Mouse (Mus musculus): Measurements from ENCODE around the gene Il15ra. TPM values are rescaled to one million over a fixed set of nuclear protein-coding genes. Genes with fewer than 3 reads are reported as not detected.

Il15ra gene
- polyA plus RNA-seq, 1 experiment from 2014 or later: 1.5 TPM

DNA sequence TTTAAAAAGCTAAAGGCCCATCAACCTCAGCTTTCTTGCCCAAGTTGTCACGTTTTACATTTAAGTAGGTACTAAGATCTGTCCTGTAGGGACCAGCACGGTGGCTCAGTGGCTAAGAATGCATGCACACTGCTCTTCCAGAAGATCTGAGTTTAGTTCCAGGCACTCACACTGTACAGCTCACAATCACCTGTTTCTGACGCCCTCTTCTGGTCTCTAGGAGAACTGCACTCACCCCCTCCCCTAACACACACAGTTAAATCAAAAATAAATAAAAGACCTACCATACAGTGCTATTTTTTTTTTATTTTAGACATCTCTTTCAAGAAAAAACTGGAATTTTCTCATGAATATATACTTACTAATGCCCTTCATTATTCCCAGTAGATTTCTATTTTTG is 32.9 kb upstream of the Il15ra start:
- no peaks in the 10 kb centered on the region for H3K4me1 ChIP-seq (ENCODE audit: control insufficient read depth, insufficient read depth, low read length)
- ATAC-seq (ENCODE audit: low FRiP score, low TSS enrichment): no peak
- no peaks in the 10 kb centered on the region for H3K36me3 ChIP-seq (ENCODE audit: control insufficient read depth, insufficient read depth, low read length)
- 25% methylated on average over 3 of the region's 3 CpGs for WGBS
- H3K9ac ChIP-seq (ENCODE audit: low read depth, low read length): no peak overlapping the region
- peaks cover 4% of the 10 kb centered on the region; the same call in 1 of the 2 replicates for H3K27me3 ChIP-seq (ENCODE audit: control insufficient read depth, insufficient read depth, low read length)
- H3K4me3 ChIP-seq (ENCODE audit: low read length): no peak overlapping the region
- no peak overlapping the region for H3K4me2 ChIP-seq (replicated peaks; ENCODE audit: low read depth, low read length)
- H3K27ac ChIP-seq (ENCODE audit: low read depth, low read length): no peak overlapping the region
- H3K9me3 ChIP-seq (ENCODE audit: control insufficient read depth, low read length): no peaks in the 10 kb centered on the region; the same call in 1 of the 2 replicates

DNA sequence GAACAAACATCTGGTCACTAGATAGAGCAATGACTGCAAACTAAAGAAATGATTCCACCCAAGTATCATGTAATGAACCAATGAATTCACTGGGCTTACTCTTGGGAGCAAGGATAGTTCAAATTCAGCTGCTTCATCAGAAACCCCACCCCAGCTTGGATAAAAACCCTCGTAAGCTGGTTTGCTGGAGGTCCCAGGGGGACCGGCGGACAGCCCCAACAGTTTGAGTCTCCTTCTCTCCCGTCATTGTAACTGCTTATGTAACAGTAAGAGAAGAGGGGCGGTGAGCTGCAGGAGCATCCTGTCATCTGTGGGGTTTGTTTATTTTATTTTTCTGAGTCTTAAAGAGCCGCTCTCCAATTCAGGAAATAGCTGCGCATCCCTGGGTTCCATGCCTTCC is 25.5 kb upstream of the Il15ra start:
- Histone ChIP-seq H3K4me2 (replicated peaks; ENCODE audit: low read depth, low read length) (no peak overlapping the region), H3K4me1 (ENCODE audit: control insufficient read depth, insufficient read depth, low read length) (no peaks in the 10 kb centered on the region), H3K9me3 (ENCODE audit: control insufficient read depth, low read length) (no peaks in the 10 kb centered on the region), H3K9ac (ENCODE audit: low read depth, low read length) (no peak overlapping the region), H3K27ac (ENCODE audit: low read depth, low read length) (no peak overlapping the region), H3K27me3 (ENCODE audit: control insufficient read depth, insufficient read depth, low read length) (peaks cover 4% of the 10 kb centered on the region; the same call in 1 of the 2 replicates), H3K36me3 (ENCODE audit: control insufficient read depth, insufficient read depth, low read length) (no peaks in the 10 kb centered on the region), H3K4me3 (ENCODE audit: low read length) (no peak overlapping the region)
- no peak for ATAC-seq (ENCODE audit: low FRiP score, low TSS enrichment)
- 67% methylated on average over 7 of the region's 7 CpGs for WGBS

DNA sequence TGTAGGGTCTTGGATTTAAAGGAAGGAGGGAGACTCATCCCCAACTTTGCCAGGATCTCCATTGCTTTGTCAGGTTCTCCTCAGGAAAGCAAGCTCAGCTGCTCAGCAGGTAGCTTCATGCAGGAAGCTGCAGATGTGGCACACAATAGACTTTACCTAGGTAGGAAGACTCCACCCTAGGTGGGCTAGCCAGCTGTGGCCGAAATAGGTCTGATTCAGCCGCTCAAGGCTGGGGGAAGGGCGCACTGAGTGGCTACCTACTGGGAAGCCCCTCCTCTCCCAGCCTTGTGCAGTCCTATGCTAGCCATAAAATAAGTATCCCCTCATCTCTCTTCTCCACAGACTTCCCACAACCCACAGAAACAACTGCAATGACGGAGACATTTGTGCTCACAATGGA is 22.4 kb upstream of the Il15ra start:
- ATAC-seq (ENCODE audit: low FRiP score, low TSS enrichment): no peak
- no peaks in the 10 kb centered on the region for H3K4me1 ChIP-seq (ENCODE audit: control insufficient read depth, insufficient read depth, low read length)
- 70% methylated on average over 4 of the region's 4 CpGs for WGBS
- H3K27me3 ChIP-seq (ENCODE audit: control insufficient read depth, insufficient read depth, low read length): no peaks in the 10 kb centered on the region
- H3K4me2 ChIP-seq (replicated peaks; ENCODE audit: low read depth, low read length): no peak overlapping the region
- H3K9me3 ChIP-seq (ENCODE audit: control insufficient read depth, low read length): no peaks in the 10 kb centered on the region
- H3K9ac ChIP-seq (ENCODE audit: low read depth, low read length): no peak overlapping the region
- no peaks in the 10 kb centered on the region for H3K36me3 ChIP-seq (ENCODE audit: control insufficient read depth, insufficient read depth, low read length)
- H3K4me3 ChIP-seq (ENCODE audit: low read length): no peak overlapping the region
- no peak overlapping the region for H3K27ac ChIP-seq (ENCODE audit: low read depth, low read length)

DNA sequence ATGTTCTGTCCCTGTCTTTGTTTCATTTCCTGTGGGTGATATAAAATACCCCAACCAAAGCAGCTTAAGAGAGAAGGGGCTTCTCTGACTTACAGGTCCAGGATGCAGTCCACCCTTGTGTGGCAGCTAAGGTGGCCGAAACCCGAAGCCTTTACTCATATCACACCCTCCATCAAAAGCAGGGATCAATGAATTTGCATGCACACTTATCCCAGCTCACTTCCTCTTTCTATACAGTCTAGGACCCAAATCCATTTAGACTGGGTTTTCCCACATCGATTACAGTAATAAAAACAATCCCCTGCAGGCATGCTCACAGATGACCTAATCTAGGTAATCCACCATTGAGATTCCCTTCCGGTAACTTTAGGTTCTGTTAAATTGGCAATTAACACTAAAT is 18.6 kb upstream of the Il15ra start:
- H3K36me3 ChIP-seq (ENCODE audit: control insufficient read depth, insufficient read depth, low read length): no peaks in the 10 kb centered on the region
- no peak overlapping the region for H3K4me2 ChIP-seq (replicated peaks; ENCODE audit: low read depth, low read length)
- no peaks in the 10 kb centered on the region for H3K4me1 ChIP-seq (ENCODE audit: control insufficient read depth, insufficient read depth, low read length)
- ATAC-seq (ENCODE audit: low FRiP score, low TSS enrichment): no peak
- 75% methylated on average over 4 of the region's 4 CpGs for WGBS
- no peak overlapping the region for H3K27ac ChIP-seq (ENCODE audit: low read depth, low read length)
- no peak overlapping the region for H3K9ac ChIP-seq (ENCODE audit: low read depth, low read length)
- H3K9me3 ChIP-seq (ENCODE audit: control insufficient read depth, low read length): no peaks in the 10 kb centered on the region
- no peak overlapping the region for H3K4me3 ChIP-seq (ENCODE audit: low read length)
- H3K27me3 ChIP-seq (ENCODE audit: control insufficient read depth, insufficient read depth, low read length): no peaks in the 10 kb centered on the region

DNA sequence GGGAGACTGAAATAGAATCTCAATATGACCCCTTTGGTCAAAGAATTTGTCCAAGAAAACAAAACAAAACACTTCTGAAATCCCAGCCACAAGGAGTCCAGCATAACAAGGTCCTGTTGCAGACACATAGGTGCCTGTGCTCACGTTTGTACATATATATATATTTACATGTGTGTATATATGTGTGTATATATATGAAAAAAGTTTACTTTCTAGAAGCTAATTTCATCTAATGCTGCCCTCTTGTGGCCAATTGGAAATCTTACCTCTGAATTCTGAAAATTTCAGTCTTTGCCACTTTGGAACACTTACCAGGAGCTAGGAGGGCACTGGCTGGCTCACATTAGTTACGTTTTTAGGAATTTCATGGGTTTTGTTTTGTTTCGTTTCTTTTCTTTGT is 17.7 kb upstream of the Il15ra start:
- H3K9me3 ChIP-seq (ENCODE audit: control insufficient read depth, low read length): no peaks in the 10 kb centered on the region
- ATAC-seq (ENCODE audit: low FRiP score, low TSS enrichment): no peak
- 26% methylated on average over 3 of the region's 3 CpGs for WGBS

DNA sequence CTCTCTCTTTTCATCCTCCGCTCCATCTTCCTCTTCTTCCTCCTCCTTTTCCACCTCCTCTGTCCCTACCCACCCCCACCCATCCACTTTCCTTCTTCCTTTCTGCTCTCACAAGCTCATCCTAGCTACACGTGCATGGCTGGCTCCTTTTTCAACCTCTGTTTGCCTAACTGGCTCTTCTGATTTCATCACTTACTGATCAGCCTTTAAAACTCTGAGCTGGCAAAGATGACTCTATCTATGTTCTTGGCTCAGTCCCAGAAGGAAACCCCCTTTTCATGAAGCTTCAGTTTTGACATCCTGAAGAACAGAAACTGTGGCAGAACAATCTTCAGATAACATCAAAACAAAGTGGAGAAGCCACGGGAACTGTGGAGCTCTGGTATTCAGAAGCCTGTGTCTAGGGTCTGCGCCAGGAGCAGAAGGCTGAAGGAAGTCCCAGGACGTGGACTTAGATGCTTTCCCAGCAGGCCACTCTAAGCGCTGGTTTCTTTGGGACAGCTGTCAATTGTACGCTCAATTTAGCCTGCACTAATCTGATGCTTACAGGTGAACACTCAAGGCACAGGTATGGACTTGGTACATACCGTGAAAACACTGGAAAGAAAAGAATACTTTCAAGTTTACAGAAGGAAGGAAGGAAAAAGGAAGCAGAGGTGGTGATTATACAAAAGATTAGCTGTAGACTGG is 14.7 kb upstream of the Il15ra start:
- H3K27me3 ChIP-seq (ENCODE audit: control insufficient read depth, insufficient read depth, low read length): no peaks in the 10 kb centered on the region
- no peak overlapping the region for H3K4me3 ChIP-seq (ENCODE audit: low read length)
- H3K9ac ChIP-seq (ENCODE audit: low read depth, low read length): no peak overlapping the region
- WGBS: 75% methylated on average over 8 of the region's 8 CpGs
- H3K9me3 ChIP-seq (ENCODE audit: control insufficient read depth, low read length): no peaks in the 10 kb centered on the region
- H3K36me3 ChIP-seq (ENCODE audit: control insufficient read depth, insufficient read depth, low read length): no peaks in the 10 kb centered on the region
- no peak for ATAC-seq (ENCODE audit: low FRiP score, low TSS enrichment)
- H3K27ac ChIP-seq (ENCODE audit: low read depth, low read length): no peak overlapping the region
- no peaks in the 10 kb centered on the region for H3K4me1 ChIP-seq (ENCODE audit: control insufficient read depth, insufficient read depth, low read length)
- no peak overlapping the region for H3K4me2 ChIP-seq (replicated peaks; ENCODE audit: low read depth, low read length)

More for the DNA sequence above, 17.7 kb upstream of the Il15ra start:
- Histone ChIP-seq H3K9ac (ENCODE audit: low read depth, low read length) (no peak overlapping the region), H3K27me3 (ENCODE audit: control insufficient read depth, insufficient read depth, low read length) (no peaks in the 10 kb centered on the region), H3K4me2 (replicated peaks; ENCODE audit: low read depth, low read length) (no peak overlapping the region), H3K36me3 (ENCODE audit: control insufficient read depth, insufficient read depth, low read length) (no peaks in the 10 kb centered on the region), H3K4me1 (ENCODE audit: control insufficient read depth, insufficient read depth, low read length) (no peaks in the 10 kb centered on the region), H3K27ac (ENCODE audit: low read depth, low read length) (no peak overlapping the region), H3K4me3 (ENCODE audit: low read length) (no peak overlapping the region)

DNA sequence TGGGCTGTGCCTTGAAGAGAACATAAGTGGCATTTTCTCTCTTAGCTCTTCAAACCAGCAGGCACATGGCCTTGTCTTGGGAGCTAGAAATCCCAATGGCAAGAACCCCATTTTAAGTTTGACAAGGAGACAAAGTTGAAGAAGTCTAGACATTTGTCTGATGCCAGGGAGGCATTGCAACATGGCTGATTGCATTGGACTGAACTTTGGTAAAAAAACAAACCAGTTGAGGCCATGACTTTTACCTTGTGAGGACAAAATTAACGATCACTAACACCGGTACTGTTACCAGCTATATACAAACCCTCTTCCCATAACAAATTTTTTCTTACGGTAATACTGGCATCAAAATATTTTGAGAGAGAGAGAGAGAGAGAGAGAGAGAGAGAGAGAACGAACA is 11.7 kb upstream of the Il15ra start:
- Histone ChIP-seq H3K4me2 (replicated peaks; ENCODE audit: low read depth, low read length) (no peak overlapping the region), H3K4me1 (ENCODE audit: control insufficient read depth, insufficient read depth, low read length) (no peaks in the 10 kb centered on the region), H3K9me3 (ENCODE audit: control insufficient read depth, low read length) (no peaks in the 10 kb centered on the region), H3K36me3 (ENCODE audit: control insufficient read depth, insufficient read depth, low read length) (no peaks in the 10 kb centered on the region), H3K4me3 (ENCODE audit: low read length) (no peak overlapping the region), H3K9ac (ENCODE audit: low read depth, low read length) (no peak overlapping the region), H3K27ac (ENCODE audit: low read depth, low read length) (no peak overlapping the region), H3K27me3 (ENCODE audit: control insufficient read depth, insufficient read depth, low read length) (no peaks in the 10 kb centered on the region)
- no peak for ATAC-seq (ENCODE audit: low FRiP score, low TSS enrichment)
- 89% methylated on average over 4 of the region's 4 CpGs for WGBS

DNA sequence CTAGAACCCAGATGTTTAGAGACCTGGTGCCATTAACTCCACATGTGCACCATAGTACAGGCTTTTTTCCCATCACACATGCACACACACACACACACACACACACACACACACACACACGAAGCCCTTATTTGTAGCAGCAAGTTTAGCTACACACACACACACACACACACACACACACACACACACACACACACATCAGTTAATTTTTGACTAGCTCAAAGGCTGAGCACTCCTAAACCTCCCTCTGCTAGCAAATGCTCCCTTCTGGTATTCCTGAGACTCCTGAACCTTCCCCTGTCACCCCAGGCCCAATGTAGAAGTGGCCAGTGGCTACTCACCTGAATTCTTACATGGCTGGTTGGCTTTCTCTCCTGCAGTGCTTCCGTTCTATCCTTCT is 11.0 kb upstream of the Il15ra start:
- Histone ChIP-seq H3K9me3 (ENCODE audit: control insufficient read depth, low read length) (no peaks in the 10 kb centered on the region), H3K4me2 (replicated peaks; ENCODE audit: low read depth, low read length) (no peak overlapping the region), H3K27me3 (ENCODE audit: control insufficient read depth, insufficient read depth, low read length) (no peaks in the 10 kb centered on the region), H3K4me1 (ENCODE audit: control insufficient read depth, insufficient read depth, low read length) (no peaks in the 10 kb centered on the region), H3K4me3 (ENCODE audit: low read length) (no peak overlapping the region), H3K36me3 (ENCODE audit: control insufficient read depth, insufficient read depth, low read length) (no peaks in the 10 kb centered on the region), H3K27ac (ENCODE audit: low read depth, low read length) (no peak overlapping the region), H3K9ac (ENCODE audit: low read depth, low read length) (no peak overlapping the region)
- WGBS: 79% methylated on average over 2 of the region's 2 CpGs
- ATAC-seq (ENCODE audit: low FRiP score, low TSS enrichment): no peak

DNA sequence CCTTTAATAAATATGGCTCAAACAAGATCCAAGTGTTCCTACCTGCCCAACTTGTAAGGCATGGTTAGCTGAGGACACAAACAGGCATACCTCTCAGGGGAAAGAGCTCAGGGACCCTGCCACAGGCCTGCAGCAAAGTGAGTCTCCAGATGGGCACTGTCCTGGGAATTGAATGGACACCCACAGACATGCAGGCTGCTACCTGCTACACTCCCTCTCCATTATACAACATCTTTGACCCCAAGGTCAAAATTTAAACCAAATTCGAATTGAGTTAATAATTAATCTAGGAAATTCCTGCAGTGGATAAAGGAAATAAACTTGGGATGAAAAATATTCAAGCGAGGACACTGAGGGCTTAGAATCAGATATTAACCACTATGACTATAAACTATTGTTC is 9.2 kb upstream of the Il15ra start:
- Histone ChIP-seq H3K4me1 (ENCODE audit: control insufficient read depth, insufficient read depth, low read length) (no peaks in the 10 kb centered on the region), H3K4me2 (replicated peaks; ENCODE audit: low read depth, low read length) (no peak overlapping the region), H3K27ac (ENCODE audit: low read depth, low read length) (no peak overlapping the region), H3K4me3 (ENCODE audit: low read length) (no peak overlapping the region), H3K36me3 (ENCODE audit: control insufficient read depth, insufficient read depth, low read length) (no peaks in the 10 kb centered on the region), H3K27me3 (ENCODE audit: control insufficient read depth, insufficient read depth, low read length) (no peaks in the 10 kb centered on the region), H3K9me3 (ENCODE audit: control insufficient read depth, low read length) (no peaks in the 10 kb centered on the region), H3K9ac (ENCODE audit: low read depth, low read length) (no peak overlapping the region)
- WGBS: 79% methylated on average over 2 of the region's 2 CpGs
- ATAC-seq (ENCODE audit: low FRiP score, low TSS enrichment): no peak
